Mouse (Mus musculus) spleen, adult 18-20 months (tissue): ENCODE measurements at regions not wholly inside any gene's neighbourhood (a gene's known extent, or its start where the extent isn't known, plus 50 kb on each side); places are given as distances from the start of the nearest gene placed in this dataset.
A peak's percentile ranks its signal among the peaks of the same experiment; 100 is the strongest.

Source experiments
- DNase-seq, 2 experiments: peaks; one replicate each; pipeline ENCODE4 v3.0.0; 2022; ENCODE audit warnings: mixed read lengths in 2 of 2

DNA sequence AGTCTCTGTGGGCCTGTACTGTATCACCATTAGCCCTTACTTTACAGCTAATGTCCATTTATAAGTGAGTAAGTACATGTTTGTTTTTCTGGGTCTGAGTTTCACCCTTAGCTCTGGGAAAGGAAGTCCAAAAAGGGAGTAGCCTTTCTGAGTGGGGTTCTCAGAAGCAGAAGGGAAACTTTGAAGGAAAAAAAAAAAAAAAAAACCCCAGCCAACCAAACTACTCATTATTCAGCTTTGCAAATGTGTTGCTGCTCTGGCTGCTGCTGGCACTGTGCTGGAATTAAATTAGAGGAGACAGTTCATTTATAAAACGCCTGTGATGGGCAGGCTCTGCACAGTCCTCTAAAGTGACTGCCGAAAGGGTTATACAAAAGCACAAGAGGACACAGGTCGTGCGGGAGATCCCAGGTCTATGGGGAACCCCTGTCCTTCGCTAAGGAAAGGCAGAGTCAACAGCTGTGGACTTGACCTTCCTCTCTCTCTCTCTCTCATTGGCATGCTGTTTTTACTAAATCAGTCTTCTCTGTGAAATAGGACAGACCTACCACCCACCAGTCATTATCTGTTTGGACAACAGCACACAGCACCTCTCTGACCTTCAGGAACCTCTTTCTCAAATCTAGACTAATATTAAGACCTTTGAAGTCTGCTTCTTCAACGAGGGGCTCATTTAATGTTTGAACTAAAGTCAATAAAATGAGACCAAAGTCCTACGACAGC is 165.4 kb downstream of the Cd47 start:
- DNase-seq, result peak; percentile 16 to 43

DNA sequence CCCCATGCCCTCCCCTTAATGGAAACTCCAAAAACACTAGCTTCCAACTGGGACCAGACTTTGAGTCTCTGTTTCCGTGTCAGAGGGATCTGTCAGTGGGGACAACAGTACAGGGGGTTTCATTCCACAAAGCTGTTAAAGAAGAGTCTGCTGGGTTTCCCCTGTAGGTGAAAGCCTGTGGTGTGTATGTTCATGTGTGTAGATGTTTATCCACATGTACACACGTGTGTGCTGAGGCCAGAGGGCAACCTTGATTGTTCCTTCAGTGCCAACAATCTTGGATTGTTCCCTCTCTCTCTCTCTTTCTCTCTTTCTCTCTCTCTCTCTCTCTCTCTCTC is 165.9 kb downstream of the Cd47 start:
- no peak for DNase-seq

DNA sequence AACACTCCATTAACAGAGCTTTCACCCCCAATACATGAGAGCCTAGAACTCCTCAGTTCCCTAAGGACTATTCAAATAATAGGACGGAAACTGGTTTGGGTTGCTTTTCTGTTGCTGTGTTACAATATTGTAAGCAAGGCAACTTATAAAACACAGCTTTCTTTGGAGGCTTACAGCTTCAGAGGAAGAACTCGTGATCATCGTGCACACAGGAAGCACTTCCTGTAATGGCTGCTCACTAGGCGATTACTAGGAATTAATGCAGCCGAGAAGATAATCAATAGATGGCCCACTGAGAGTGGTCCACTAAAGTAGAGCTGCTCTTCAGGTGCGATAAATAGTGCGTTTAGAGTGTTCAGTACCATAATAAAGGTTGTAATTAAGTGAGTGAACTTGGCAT is 166.8 kb downstream of the Cd47 start:
- DNase-seq, result no peak

DNA sequence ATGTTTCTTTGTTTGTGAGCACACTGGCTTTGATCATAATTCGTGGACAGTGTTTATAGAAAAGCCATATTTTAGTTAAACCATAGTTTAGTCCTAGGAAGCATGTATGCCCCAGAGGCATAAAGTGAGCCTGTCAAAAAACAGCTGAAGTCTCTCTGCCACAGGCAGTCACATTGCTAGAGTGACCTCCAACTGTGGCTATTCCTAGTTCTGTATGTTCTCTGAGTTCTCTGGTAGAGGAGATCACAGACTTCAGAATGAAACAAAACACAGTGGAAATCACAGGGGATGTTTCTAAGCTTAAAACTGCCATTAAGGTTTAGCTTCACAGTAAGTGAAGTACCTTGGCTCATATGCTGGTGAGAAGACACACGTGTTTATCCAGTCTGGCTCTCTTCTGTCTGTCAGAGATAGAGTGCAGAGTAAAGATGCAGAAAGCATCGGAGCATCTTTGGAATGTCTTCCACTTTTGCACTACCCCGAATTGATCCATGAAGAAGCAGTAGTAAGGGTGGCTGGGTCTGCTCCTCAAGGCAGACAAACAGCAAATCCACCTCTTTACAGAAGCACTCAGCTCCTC is 168.0 kb downstream of the Cd47 start:
- no peak for DNase-seq

DNA sequence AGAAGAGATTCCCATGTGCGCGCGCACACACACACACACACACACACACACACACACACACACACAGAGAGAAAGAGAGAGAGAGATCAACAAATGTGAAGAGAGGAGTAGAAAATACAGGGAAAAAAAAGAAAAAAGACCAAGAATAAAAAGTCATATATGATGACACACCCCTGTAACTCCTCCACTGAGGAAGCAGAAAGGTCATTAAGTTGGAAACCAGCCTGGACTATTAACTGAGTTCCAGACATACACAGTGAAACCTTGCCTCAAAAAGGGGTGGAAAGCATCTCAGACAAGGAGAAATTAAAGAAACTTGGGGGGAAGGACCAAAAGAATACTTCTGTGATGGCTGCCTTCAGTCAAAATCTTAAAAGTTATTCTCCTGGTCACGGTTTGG is 168.7 kb downstream of the Cd47 start:
- no peak for DNase-seq

DNA sequence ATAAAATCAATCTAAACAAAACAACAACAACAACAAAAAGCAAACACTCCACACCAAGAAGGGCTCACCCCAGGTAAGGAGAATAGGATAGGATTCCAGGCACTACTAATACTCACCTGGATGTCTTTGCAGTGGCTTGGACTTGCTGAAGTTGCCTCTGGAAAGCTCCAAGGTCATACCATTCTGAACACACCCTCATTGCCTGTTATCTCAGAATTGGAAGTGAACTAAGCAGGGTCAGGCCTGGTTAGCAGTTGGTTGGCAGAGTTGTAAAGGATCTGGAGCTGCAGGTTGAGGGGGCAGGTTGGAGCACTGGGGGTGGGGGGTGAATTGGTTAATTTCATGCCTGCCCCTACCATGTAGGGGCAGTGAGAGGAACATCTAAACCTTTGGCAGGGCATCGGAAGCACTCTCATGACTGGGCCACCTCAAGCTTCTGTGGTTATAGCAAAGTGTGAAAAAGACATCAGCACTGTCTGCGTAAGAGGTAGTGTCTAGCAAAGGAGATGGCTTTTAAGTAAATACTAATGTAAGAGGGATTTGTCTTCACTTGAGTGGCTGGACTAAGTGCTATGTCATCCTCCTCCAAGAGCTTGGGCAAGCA is 169.5 kb downstream of the Cd47 start:
- no peak for DNase-seq

DNA sequence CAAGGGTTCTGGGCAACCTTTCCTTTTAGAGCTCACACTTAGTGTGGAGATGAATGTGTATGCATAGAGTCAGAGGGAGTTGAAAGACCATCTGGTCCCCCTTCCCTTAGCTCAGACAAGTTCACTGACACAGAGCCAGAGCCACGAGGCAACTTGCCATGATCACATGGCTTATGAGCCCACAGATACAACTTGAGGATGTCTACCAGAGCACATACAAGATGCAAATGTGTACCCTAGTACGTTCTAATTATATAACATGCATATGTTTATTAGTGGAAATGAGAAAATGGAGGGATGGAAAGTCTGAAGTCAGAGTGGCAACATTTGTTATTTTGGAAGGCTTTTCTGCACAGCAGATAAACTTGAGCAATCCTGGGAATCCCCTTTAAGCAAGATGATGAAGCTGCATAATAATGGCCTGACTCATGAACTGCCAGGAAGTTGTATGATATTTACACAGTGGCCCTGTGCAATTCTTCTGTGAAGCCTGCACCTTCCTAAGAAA is 170.0 kb downstream of the Cd47 start:
- DNase-seq, result peak in 1 of 2 experiments; percentile 37

DNA sequence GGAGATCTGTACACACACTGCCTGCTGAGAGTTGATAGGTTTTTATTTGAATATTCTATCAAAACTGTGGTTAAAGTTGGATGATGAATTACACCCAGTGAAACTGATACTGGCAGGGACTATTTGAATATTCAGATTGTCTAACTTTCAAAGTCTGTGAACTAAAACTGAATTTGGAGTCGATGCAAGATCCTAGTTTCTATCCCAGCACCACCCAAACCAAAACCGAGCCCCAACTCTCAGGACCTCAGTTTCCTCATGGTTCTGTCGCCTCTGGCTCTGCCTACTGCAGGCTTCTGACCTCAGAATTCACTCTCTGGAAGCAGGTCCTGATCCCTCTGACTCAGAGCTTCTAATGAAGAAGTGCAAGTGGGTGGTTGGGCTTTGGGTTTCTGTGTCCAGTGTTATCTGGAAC is 170.8 kb downstream of the Cd47 start:
- no peak for DNase-seq

DNA sequence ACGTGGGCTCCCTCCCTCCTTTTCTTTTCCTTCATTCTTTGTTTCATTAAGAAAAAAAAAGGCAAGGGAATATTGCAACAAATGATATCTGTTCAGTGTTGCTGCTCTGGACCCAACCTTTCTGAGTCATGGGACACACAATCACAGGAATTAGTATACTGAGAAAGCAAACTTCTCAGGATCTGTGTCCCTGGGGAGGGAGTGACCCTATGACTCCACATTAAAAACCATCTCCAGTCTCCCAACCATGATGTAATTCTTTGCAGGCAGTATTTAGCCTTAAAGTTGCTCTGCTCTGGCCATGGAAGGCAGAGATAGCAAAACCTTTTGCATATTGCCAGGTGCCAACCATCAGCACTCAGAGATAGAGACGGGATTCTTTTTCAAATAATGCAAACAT is 176.9 kb downstream of the Cd47 start:
- DNase-seq, result no peak

DNA sequence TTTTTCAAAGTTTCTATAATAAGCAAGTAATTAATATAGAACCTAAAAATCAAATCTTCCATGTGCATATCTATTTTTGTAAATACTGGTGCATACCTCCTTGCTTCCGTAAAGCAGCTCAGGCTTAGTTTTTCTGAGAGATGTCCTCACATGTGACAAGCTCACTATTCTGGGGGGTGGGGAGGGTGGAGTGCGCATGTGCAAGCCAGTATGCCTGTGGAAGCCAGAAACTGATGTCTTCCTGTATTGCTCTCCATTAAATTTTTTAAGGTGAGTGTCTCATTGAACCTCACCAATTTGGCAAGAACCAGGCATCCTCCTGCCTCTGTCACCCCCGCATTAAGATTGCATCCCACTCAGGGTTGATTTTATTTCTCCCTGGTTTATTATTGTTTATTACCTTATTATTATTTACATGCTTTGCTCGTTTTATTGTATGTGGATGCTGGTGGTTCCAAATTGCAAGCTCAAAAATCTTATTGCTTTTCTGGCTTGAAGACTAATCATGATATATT is 179.2 kb downstream of the Cd47 start:
- DNase-seq, result no peak

DNA sequence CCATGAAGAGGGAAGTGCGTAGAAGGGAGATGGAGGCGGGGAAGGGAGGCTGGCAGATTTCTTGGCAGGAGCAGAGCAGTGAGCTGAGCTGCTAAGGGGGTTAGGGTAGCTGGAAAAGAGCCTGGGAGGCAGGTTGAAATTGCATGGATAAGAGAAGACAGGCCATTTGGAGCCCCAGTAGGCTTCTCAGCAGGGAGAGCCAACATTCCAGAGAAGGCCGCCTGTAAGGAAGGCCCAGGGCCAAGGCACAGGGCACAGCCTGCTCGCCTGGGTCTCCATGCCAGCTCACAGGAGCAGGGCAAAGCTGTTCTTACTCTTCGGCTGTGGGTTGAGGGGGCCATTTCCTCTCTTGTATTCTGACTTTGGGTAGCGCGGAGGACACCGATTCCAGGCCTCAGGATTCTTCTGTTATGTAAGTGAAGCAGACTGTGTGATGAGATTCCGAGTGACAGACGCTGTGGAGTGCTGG is 179.9 kb downstream of the Cd47 start:
- DNase-seq, result no peak

DNA sequence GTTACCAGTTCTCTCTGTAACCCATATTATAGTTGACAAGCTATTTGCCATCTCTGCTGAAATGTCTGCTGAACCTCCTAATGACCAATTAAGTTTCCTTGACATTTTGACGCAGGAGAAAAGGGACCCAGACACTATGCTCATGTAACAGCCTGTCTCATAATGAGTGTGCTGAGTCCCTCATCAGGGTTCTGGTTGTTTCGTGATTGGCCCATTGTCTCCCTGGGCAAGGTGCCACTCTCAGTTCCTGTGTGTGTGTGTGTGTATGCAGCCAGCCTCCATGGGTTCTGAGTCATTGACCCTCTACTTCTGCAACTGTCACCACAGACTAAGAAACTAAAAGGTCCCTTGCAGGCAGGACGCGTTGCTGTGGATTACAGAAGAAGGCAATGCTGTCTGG is 181.8 kb downstream of the Cd47 start:
- DNase-seq, result peak in 1 of 2 experiments; percentile 43

DNA sequence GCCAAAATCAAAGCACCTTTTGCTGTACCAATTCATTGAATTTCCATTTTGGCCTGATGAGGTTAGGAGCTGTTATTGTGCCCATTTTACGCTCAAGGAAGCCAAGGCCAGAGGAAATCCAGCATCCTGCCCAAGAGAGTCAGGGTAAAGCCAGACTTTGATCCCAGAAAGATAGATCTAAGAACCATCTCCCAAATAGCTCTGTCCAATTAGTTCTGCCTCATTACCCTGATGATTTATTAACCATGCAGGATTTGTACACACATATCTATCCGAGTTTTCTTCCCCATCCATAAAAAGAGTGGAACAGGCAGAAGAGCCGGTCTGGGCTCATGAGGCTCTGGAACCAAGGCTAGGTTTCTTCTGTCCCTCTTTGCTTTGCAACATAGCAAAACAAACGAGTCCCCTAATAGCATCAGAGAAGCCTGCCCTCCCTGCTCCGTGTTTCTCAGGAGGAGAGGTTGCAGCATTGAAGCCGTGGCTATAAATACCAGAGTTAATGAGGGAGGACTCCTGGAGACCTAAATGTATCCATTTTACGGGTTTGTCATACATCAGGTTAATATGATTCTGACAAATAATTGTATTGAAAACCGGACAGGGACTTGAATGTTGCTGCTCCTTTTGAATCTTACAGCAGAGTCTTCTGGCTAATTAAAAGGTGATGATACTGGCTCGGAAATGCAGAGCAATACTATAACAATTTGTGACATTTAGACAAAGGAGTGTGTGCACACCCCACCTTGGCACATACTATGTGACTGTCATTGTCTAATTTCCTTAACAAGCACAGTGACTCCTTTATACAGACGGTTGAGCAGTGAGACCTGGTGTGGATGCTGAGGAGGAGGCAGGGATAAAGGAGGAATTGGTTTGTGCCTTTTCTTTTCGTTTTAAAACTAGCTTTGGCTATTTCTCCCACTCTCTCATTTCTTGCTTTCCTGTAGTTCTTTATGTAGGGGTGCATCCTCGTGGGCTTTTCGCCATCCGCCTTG is 185.0 kb downstream of the Cd47 start:
- DNase-seq, result no peak

DNA sequence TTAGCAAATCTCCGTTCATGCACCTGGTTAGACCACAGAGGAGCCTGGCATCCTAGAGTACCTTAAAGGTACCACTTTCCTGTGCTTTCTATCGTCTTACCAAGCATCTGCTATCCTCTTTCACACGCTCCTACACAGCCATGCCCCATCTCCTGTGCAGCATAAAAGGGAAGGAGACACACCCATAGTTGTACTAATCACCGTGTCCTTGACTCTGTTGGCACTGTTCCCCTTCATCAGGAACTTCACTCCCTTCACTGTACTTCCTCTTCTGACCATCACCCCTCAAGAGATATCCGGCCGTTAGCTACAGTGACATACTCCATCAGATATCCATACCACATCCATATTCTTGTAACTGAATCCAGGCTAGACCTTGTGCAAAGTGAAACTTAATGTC is 186.6 kb downstream of the Cd47 start:
- no peak for DNase-seq

DNA sequence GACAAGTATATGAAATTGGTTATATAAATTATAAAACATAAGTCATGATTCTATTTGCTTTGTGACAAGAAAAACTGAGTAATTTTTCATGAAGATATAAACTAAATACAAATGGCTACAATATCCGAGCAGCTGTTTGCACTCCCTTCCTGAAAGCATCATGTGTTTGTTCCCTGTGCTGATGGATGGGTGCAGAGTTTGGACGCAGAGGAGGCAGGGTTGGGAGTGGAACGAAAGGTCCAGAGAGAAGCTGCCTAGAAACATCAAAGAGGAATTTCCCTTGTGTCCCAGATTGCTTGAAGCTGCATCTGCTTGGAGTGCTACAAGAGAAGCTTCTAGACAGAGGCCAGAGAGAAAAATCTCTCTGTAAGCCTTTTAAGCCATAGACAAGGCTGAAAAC is 195.5 kb downstream of the Cd47 start:
- no peak for DNase-seq

DNA sequence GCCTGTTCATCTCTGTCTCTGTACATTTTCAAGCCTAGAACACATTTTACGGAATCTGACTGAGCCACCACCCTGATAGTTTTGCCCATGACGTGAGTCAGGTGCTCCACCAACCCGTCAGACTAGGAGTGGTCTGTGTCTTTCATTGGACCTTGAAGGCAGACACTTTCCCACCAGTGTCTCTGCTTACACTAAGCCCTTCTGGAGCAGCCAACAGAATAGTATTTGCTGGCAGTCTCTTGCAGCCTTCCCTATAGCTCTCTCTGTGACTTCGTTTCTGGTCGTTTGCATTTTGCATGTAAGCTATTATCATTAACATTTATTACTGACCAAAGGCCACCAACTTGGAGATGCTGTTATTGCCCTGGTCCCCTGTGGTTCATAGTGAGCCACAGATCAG is 196.3 kb downstream of the Cd47 start:
- DNase-seq, result no peak

DNA sequence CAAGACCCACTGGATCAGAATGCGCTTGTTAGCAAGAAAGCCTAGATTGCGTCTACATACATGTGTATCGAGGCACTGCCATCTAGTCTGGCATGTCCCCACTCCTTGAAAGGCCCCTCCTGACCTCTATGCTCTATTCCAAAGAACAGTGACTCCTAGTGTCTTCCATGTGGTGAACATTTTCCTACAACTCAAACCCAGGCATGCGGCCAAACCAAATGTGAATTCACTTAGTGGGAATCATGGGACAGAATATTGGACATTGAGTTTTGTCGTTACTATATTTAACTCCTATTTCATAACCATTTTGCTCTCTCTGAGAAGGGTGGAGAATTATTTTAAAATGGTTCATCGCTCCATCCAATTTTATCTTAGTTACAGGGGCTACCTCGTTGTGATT is 196.7 kb downstream of the Cd47 start:
- no peak for DNase-seq

DNA sequence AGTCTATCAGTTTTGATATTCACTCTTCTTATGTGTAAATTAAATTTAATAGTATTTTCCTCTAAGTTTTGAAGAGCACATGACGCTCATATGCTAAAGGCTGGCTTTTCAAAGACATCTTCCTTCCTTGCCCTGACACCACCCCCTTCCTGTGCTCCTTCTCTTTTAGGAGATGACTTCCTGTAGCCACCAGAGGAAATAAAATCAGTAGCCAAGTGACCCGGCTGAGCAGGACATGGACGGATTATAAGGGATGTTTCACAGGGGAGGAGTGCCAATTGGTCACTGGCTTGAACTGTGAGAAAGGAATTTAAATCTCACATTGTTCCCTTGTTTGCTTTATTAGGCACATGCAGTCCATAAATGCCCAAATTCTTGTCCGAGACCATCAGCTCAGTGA is 200.5 kb downstream of the Cd47 start:
- no peak for DNase-seq

DNA sequence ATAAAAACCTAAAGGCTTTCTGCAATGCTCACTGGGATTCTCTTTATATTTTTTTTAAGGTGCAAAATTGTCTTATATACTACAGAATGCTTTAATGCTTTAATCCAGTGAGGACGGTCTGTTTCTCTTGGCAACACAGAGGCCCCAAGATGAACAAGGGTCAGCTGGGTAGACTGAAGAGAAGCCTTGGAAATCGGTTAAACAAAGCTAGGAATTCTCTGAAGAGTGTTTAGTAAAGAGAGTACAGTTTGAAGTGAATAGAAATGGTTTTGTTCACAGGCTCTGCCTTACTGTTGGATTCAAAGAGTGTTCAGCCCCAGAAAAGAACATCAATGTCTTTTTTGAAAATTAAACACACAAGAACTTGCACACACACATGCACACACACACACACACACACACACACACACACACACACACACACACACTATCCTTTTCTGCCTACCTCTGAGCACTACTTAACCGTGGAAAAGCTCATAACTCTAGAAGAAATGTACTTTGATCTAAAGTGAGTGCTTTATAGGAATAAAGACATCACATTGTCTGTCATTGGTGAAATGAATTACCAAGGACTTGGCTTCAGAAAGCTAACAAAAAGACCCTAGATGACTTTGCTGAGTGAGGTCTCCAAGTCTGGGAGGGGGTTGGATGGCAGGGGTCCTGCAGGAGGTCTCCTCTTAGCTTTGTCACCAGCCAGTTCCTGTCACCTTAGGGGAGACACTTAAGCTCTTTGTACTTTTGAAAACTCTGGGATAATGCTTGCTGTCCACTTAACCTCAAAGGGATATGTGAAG is 201.5 kb downstream of the Cd47 start:
- no peak for DNase-seq

DNA sequence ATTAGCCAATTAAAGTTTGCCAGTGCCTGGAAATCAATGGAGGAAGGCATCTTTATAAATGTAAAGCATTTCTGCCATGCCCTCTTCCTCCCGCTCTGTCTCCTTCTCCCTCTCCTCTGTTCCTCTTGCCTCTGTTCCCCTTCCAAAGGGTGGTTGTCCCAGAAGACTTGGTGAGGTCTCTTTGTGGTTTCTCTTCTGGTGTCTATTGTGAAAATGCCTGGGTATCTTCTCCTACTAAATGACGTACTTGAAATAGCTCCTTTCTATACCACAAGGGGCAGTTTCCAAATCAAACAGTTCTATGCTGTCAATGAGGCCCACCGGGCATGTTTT is 202.1 kb downstream of the Cd47 start:
- no peak for DNase-seq

DNA sequence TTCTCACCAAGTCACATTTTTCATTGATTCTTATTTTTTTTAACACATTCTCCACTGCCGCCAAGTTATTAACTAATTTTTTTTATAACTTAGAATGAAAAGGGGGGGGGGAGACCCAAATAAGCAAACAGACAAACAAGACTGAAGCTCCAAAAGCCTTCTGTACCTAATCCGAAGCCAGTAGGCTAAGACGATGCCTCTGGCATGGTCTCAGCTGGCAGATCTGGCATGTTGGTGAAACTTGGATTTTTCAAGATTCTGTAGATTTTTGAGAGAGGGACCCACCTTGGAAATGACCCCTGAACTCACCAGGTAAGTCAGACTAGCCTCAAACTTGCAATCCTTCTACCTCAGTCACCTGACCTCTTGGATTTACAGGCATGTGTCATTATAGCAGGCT is 208.7 kb downstream of the Cd47 start:
- DNase-seq, result no peak

DNA sequence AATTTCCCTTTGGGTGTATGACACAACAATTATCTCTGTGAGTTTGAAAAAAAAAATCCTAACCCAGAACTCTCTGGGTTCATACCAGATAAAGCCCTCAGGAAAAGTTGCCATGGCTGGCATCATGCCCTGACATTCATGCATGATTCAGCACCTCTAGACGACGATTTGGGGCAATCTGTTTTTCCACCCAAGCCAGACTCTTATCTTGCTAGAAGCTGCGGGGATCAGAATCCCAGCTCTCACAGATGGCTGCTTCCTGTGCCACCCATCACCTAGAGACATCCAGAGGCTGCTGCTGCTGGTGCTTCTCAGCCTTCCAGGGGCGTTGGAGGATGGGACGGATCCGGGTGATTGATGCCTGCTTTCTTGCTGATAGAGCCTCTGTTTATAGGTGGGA is 209.2 kb downstream of the Cd47 start:
- no peak for DNase-seq
